Mouse (Mus musculus) liver, embryonic 11.5 days (tissue): ENCODE data around the gene Olfr1048. TPM values are rescaled to one million over a fixed set of nuclear protein-coding genes. Genes with fewer than 3 reads are reported as not detected.
"Not testable (repeated sequence)": the region's sequence is repeated elsewhere in the genome, so short reads cannot be mapped to it uniquely, and the experiment has no call there.

Experiments
- ATAC-seq: fragments of 200-750 bp; cut with Nextera tagmentation; replicated peaks from 2 replicates; pipeline ENCODE4 v1.8.0; 2017; ENCODE audit warnings: moderate number of reproducible peaks, mild to moderate bottlenecking, moderate TSS enrichment, moderate library complexity; ENCODE audit not compliant: low FRiP score
- DNase-seq: peaks from one replicate; pipeline ENCODE4 v3.0.0-alpha.2; 2017; ENCODE audit warnings: low spot score
- H3K27ac ChIP-seq: fragments of 300-500 bp; sonication (generic); 2 replicates; pipeline ENCODE4 v1.5.1; 2014; ENCODE audit warnings: mild to moderate bottlenecking, low read depth, low read length, control low read depth
- H3K27me3 ChIP-seq: fragments of 300-500 bp; sonication (generic); replicated peaks from 2 replicates; pipeline ENCODE4 v1.6.1; 2014; ENCODE audit warnings: low read length, mixed read lengths; ENCODE audit not compliant: control insufficient read depth, insufficient read depth
- H3K36me3 ChIP-seq: fragments of 300-500 bp; sonication (generic); 2 replicates; pipeline ENCODE4 v1.6.1; 2014; ENCODE audit warnings: mild to moderate bottlenecking, low read length, moderate library complexity, mixed read lengths; ENCODE audit not compliant: control insufficient read depth, insufficient read depth
- H3K4me1 ChIP-seq: fragments of 300-500 bp; sonication (generic); replicated peaks from 2 replicates; pipeline ENCODE4 v1.6.1; 2014; ENCODE audit warnings: low read length, mixed read lengths; ENCODE audit not compliant: control insufficient read depth, insufficient read depth
- H3K4me2 ChIP-seq: fragments of 300-500 bp; sonication (generic); 2 replicates; pipeline ENCODE4 v1.6.1; 2014; ENCODE audit warnings: mild to moderate bottlenecking, control low read depth, moderate library complexity
- H3K4me3 ChIP-seq: fragments of 300-500 bp; sonication (generic); 2 replicates; pipeline ENCODE4 v1.5.1; 2014; ENCODE audit warnings: low read depth, low read length, control low read depth
- H3K9ac ChIP-seq: fragments of 300-500 bp; sonication (generic); 2 replicates; pipeline ENCODE4 v1.6.1; 2014; ENCODE audit warnings: low read depth, low read length, control low read depth
- H3K9me3 ChIP-seq: fragments of 300-500 bp; sonication (generic); 2 replicates; pipeline ENCODE4 v1.6.1; 2016; ENCODE audit warnings: low read length, inconsistent platforms, mixed read lengths; ENCODE audit not compliant: control insufficient read depth
- WGBS: fragments of 180-500 bp; shearing (Covaris S2); extraction: QIAGEN DNeasy Blood & Tissue Kit; methylation state at CpG from one replicate; pipeline ENCODE4 v1.1.7; 2014; 5-methylcytosine and 5-hydroxymethylcytosine counted together
- polyA plus RNA-seq: library from polyadenylated mRNA; unstranded; fragments of >200 nt; fragmentation: Nextera tagmentation; extraction: Ambion mirVana; gene quantifications from 2 replicates; pipeline ENCODE4 v1.2.1, GENCODE M21; 2014

Olfr1048 gene
- not detected in 2 replicates for polyA plus RNA-seq

- Histone ChIP-seq H3K9me3 (no peaks in the 10 kb centered on the region), H3K4me1 (no peaks in the 10 kb centered on the region), H3K27ac (no peak within 1 kb of the TSS), H3K36me3 (no peaks in the 10 kb centered on the region), H3K9ac (no peak within 1 kb of the TSS), H3K4me3 (no peak within 1 kb of the TSS), H3K4me2 (no peak within 1 kb of the TSS), H3K27me3 (no peaks in the 10 kb centered on the region)
- DNase-seq: no peak
- no peak for ATAC-seq
Measured at GRCm38 (mm10) chr2:86240189-86240588, at the start of gene Olfr1048. Gene Olfr1048, minus strand, starts transcription at chr2:86240289.

- H3K27me3 ChIP-seq, H3K9me3 ChIP-seq, ATAC-seq: not testable (repeated sequence)
Measured at GRCm38 (mm10) chr2:86278988-86279387, 38.9 kb upstream of the Olfr1048 start, which contains the start of gene Olfr1051. Gene Olfr1051, minus strand, starts transcription at chr2:86279088.

GRCm38 (mm10) chr2:86258228-86258627 lies 18.1 kb upstream of the Olfr1048 start, which contains the start of gene Olfr1049:
Gene Olfr1049, minus strand, starts transcription at chr2:86258328.
- not testable (repeated sequence) for ATAC-seq, H3K27me3 ChIP-seq, H3K4me3 ChIP-seq, H3K4me2 ChIP-seq, H3K9me3 ChIP-seq, DNase-seq, H3K4me1 ChIP-seq, H3K36me3 ChIP-seq, H3K27ac ChIP-seq, H3K9ac ChIP-seq

More at GRCm38 (mm10) chr2:86278988-86279387, 38.9 kb upstream of the Olfr1048 start, which contains the start of gene Olfr1051:
- H3K4me1 ChIP-seq, H3K9ac ChIP-seq, DNase-seq, H3K27ac ChIP-seq, H3K36me3 ChIP-seq, H3K4me3 ChIP-seq, H3K4me2 ChIP-seq: not testable (repeated sequence)

GRCm38 (mm10) chr2:86231301-86231700 lies 8.8 kb downstream of the Olfr1048 start, which contains the start of gene Olfr1047:
Gene Olfr1047, minus strand, starts transcription at chr2:86231401.
- H3K9ac ChIP-seq: no peak within 1 kb of the TSS
- H3K27ac ChIP-seq: no peak within 1 kb of the TSS
- H3K4me2 ChIP-seq: no peak within 1 kb of the TSS
- WGBS: 90% methylated on average over 1 of the region's 1 CpGs
- no peak for DNase-seq
- no peak within 1 kb of the TSS for H3K4me3 ChIP-seq
- H3K27me3 ChIP-seq: no peaks in the 10 kb centered on the region
- H3K9me3 ChIP-seq: no peaks in the 10 kb centered on the region
- ATAC-seq: no peak
- no peaks in the 10 kb centered on the region for H3K36me3 ChIP-seq
- no peaks in the 10 kb centered on the region for H3K4me1 ChIP-seq

GRCm38 (mm10) chr2:86219214-86219613 lies 20.9 kb downstream of the Olfr1048 start, which contains the start of gene Olfr1046:
Gene Olfr1046, minus strand, starts transcription at chr2:86219314.
- ATAC-seq (no peak), DNase-seq (no peak)
- 63% methylated on average over 2 of the region's 2 CpGs for WGBS
- Histone ChIP-seq H3K9me3 (no peaks in the 10 kb centered on the region), H3K4me1 (no peaks in the 10 kb centered on the region), H3K4me3 (no peak within 1 kb of the TSS), H3K9ac (no peak within 1 kb of the TSS), H3K36me3 (no peaks in the 10 kb centered on the region), H3K4me2 (no peak within 1 kb of the TSS), H3K27ac (no peak within 1 kb of the TSS), H3K27me3 (no peaks in the 10 kb centered on the region)

GRCm38 (mm10) chr2:86202909-86203308 lies 37.2 kb downstream of the Olfr1048 start, which contains the start of gene Olfr1045:
Gene Olfr1045, minus strand, starts transcription at chr2:86203009.
- Histone ChIP-seq H3K4me1 (no peaks in the 10 kb centered on the region), H3K9ac (no peak within 1 kb of the TSS), H3K36me3 (no peaks in the 10 kb centered on the region), H3K27ac (no peak within 1 kb of the TSS), H3K4me2 (no peak within 1 kb of the TSS), H3K27me3 (no peaks in the 10 kb centered on the region), H3K4me3 (no peak within 1 kb of the TSS), H3K9me3 (no peaks in the 10 kb centered on the region)
- DNase-seq (no peak), ATAC-seq (no peak)

DNA sequence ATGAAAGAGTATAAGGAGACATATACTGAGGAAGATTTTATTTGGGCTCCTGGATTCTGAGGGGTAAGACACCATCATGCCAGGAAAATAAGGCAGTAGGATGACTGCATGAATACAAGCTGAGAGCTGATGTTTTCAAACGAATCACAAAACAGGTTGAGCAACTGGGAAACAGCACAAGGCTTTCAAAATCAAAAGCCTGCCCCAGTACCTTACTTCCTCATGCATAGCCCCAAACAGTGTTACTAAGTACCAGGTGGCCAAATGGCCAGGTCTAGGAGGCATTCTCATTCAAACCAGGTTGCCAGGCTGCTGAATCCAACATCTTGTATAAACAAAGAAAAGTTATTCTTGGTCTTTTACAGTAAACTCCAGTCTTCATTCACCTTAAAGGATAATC lies 44.2 kb downstream of the Olfr1048 start:
- ATAC-seq: no peak
- H3K9ac ChIP-seq: no peak overlapping the region

DNA sequence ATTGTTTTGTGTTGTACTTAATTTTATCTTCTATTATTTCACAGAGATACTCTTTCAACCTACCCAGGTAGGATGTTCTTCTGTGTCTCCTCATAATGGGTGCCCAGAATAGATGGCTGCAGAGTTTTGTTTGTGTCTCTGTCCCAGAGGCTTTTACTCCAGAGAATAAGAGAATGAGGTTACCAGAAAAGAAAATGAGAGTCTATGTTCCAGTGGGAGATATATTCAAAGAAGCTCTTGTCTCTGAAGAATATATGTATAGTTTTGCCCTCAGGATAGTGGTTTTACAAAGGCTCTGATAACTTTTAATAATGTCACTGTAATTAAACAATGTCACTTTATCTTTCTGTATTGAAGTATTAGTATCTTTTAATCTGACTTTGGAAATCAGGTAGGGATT lies 54.5 kb downstream of the Olfr1048 start, which contains the start of gene Olfr52:
TSS of gene Olfr52 (minus strand) at position 101 of the 400 bp plus-strand sequence.
- Histone ChIP-seq H3K9ac (no peak within 1 kb of the TSS), H3K4me3 (no peak within 1 kb of the TSS), H3K27me3 (no peaks in the 10 kb centered on the region), H3K27ac (no peak within 1 kb of the TSS), H3K36me3 (no peaks in the 10 kb centered on the region), H3K9me3 (no peaks in the 10 kb centered on the region), H3K4me1 (no peaks in the 10 kb centered on the region), H3K4me2 (no peak within 1 kb of the TSS)
- DNase-seq (no peak), ATAC-seq (no peak)

More for the DNA sequence above, 44.2 kb downstream of the Olfr1048 start:
- Histone ChIP-seq H3K27ac (no peak overlapping the region), H3K4me3 (no peak overlapping the region), H3K4me2 (no peak overlapping the region), H3K4me1 (no peaks in the 10 kb centered on the region), H3K27me3 (no peaks in the 10 kb centered on the region), H3K9me3 (no peaks in the 10 kb centered on the region), H3K36me3 (no peaks in the 10 kb centered on the region)
- no peak for DNase-seq
- 37% methylated on average over 1 of the region's 1 CpGs for WGBS
